Mouse (Mus musculus): ENCODE data around the gene Gm281. TPM values are rescaled to one million over a fixed set of nuclear protein-coding genes. Genes with fewer than 3 reads are reported as not detected.

The Gm281 gene
- total and polyA plus RNA-seq, 2 experiments from 2014 or later = 0.11 TPM; not detected in 1

DNA sequence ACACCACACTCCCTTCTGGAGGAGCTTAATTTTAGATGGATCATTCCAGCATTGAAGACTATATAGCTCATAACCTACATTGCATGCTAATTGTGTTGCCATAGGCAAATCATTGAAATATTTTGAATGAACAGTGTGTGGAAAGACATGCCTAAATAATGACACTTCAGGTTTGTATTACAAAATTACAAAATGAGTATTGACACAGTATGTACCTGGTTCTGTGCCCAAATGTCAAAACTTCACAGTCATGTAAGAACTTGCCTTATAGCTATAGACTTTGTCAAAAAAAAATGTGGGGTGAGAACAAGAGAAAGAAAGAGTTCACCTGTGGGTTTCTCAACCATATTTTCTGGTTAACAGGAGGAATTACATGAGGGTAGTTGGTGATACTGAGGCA lies 52.9 kb downstream of the Gm281 start:
- no peak overlapping the region for H3K4me3 ChIP-seq (ENCODE audit: low read depth, low read length)
- no peak overlapping the region for H3K9ac ChIP-seq
- DNase-seq (no peak), ATAC-seq (no peak)
- no peaks in the 10 kb centered on the region for H3K36me3 ChIP-seq (ENCODE audit: insufficient read depth)
- no peaks in the 10 kb centered on the region for H3K4me1 ChIP-seq (ENCODE audit: insufficient read depth)
- no peak for TF ChIP-seq CTCF (IDR thresholded peaks at IDR 0.05; ENCODE audit: low read depth)
- H3K27ac ChIP-seq (ENCODE audit: low read depth, low read length) = no peak overlapping the region
- no peaks in the 10 kb centered on the region for H3K9me3 ChIP-seq (ENCODE audit: low read length)
- no peaks in the 10 kb centered on the region for H3K27me3 ChIP-seq (ENCODE audit: insufficient read depth, low read length)
- no peak overlapping the region for H3K4me2 ChIP-seq (ENCODE audit: low read depth)

DNA sequence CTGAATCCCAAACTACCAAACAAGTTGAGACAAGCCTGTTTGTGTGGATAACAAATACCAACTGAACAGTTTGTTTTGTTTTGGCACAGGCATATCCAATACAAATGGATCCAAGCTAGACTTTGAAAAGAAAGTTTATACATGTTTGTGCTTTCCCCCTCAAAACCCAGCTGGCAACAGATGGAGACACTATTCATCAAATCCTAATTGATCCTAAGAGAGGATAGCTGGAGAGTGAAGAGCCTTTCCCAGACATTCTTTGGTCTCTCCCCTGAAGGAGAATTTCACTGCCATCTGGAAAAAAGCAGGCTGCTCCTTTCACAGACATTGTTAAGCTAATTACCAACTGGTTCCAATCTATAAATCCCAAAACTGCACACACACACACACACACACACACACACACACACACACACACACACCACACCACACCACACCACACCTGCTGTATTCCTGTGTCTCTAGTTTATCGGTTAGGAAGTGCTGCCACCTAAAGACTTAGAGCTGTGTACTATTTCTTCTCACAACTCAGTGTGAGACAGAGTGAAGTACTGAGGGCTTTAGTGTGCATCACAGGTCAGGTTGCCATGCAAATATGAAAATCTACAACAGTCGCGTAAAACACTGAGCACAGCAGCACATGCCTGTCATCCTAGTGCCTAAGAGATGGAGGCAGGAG lies 101.3 kb downstream of the Gm281 start:
- TF ChIP-seq CTCF (IDR thresholded peaks at IDR 0.05; ENCODE audit: low read depth) = peak; percentile 51
- Histone ChIP-seq H3K4me3 (ENCODE audit: low read depth, low read length) (no peak overlapping the region), H3K4me2 (ENCODE audit: low read depth) (no peak overlapping the region), H3K9me3 (ENCODE audit: low read length) (no peaks in the 10 kb centered on the region), H3K4me1 (ENCODE audit: insufficient read depth) (no peaks in the 10 kb centered on the region), H3K9ac (no peak overlapping the region), H3K27ac (ENCODE audit: low read depth, low read length) (no peak overlapping the region), H3K27me3 (ENCODE audit: insufficient read depth, low read length) (no peaks in the 10 kb centered on the region), H3K36me3 (ENCODE audit: insufficient read depth) (no peaks in the 10 kb centered on the region)
- 72% methylated on average over 3 of the region's 3 CpGs for WGBS
- ATAC-seq (peak; percentile 84), DNase-seq (peak; percentile 60)

DNA sequence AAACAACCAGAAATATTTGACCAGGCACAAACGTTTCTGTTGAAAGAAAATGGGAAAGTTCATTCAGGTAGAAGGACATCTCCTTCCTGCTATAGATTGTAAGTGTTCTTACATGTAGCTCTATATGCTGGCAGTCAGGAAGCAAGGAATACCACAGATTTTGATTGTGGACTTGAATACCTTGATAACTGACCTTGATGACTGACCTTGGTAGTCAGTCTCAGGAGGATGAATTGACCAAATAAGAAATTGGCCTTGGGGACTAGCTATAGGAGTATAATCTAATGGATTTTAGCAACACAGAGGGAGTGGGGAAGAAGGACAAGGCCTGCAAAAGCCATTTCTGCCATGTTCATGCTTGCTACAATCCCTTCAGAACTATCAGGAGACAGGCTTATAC lies 123.8 kb downstream of the Gm281 start:
- no peak overlapping the region for H3K4me2 ChIP-seq (ENCODE audit: low read depth)
- H3K36me3 ChIP-seq (ENCODE audit: insufficient read depth) = no peaks in the 10 kb centered on the region
- TF ChIP-seq CTCF (IDR thresholded peaks at IDR 0.05; ENCODE audit: low read depth) = no peak

DNA sequence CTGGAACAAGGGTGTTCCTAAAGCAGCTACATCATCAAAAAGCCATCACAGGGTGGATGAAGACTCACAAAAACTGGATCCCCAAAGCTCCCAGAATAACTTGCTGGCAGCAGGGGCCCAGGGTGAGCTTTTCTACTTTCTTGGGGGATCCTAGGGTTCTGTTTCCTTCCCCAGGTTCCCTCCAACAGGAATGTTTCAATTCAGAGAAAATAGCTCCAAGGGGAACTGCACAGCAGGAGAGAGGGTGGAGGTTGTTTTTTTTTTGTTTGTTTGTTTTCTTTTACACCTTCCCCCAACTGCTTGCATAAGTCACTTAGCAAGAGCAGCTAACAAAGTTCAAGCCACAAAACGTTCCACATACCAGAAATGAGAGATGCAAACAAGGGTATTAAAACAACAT lies 124.3 kb downstream of the Gm281 start:
- WGBS = 35% methylated on average over 1 of the region's 1 CpGs

More for the DNA sequence above, 123.8 kb downstream of the Gm281 start:
- Histone ChIP-seq H3K4me3 (ENCODE audit: low read depth, low read length) (no peak overlapping the region), H3K27me3 (ENCODE audit: insufficient read depth, low read length) (no peaks in the 10 kb centered on the region), H3K4me1 (ENCODE audit: insufficient read depth) (no peaks in the 10 kb centered on the region), H3K27ac (ENCODE audit: low read depth, low read length) (no peak overlapping the region), H3K9me3 (ENCODE audit: low read length) (no peaks in the 10 kb centered on the region), H3K9ac (no peak overlapping the region)
- no peak for DNase-seq
- 63% methylated on average over 1 of the region's 1 CpGs for WGBS
- no peak for ATAC-seq

DNA sequence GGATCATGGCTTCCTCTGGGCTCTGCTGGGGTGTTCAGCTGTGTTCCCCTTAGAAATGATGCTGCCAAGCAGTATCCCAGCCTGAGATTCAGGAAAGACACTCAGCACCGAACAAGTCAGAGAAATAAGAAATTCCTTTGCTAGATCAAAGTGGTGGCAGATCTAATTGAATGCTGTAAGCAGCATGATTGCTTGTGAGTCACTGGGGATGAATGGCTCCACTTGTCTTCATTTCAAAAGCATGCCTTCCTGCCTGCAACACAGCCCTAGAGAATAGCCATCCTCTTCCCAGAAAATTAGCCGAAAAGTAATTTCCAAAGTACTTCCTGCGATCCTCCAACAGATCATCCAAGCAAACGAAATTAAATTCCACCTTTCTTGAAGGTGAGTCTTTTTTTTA lies 131.3 kb downstream of the Gm281 start:
- Histone ChIP-seq H3K27me3 (ENCODE audit: insufficient read depth, low read length) (no peaks in the 10 kb centered on the region), H3K27ac (ENCODE audit: low read depth, low read length) (no peak overlapping the region), H3K9me3 (ENCODE audit: low read length) (no peaks in the 10 kb centered on the region), H3K9ac (no peak overlapping the region), H3K36me3 (ENCODE audit: insufficient read depth) (no peaks in the 10 kb centered on the region), H3K4me2 (ENCODE audit: low read depth) (no peak overlapping the region), H3K4me1 (ENCODE audit: insufficient read depth) (no peaks in the 10 kb centered on the region), H3K4me3 (ENCODE audit: low read depth, low read length) (no peak overlapping the region)
- DNase-seq = no peak
- TF ChIP-seq CTCF (IDR thresholded peaks at IDR 0.05; ENCODE audit: low read depth) = no peak
- no peak for ATAC-seq
- WGBS = 67% methylated on average over 4 of the region's 4 CpGs

More for the DNA sequence above, 124.3 kb downstream of the Gm281 start:
- no peaks in the 10 kb centered on the region for H3K27me3 ChIP-seq (ENCODE audit: insufficient read depth, low read length)
- H3K9me3 ChIP-seq (ENCODE audit: low read length) = no peaks in the 10 kb centered on the region
- DNase-seq (no peak), ATAC-seq (no peak)
- H3K4me2 ChIP-seq (ENCODE audit: low read depth) = no peak overlapping the region
- H3K4me1 ChIP-seq (ENCODE audit: insufficient read depth) = no peaks in the 10 kb centered on the region
- no peak for TF ChIP-seq CTCF (IDR thresholded peaks at IDR 0.05; ENCODE audit: low read depth)
- no peaks in the 10 kb centered on the region for H3K36me3 ChIP-seq (ENCODE audit: insufficient read depth)
- no peak overlapping the region for H3K27ac ChIP-seq (ENCODE audit: low read depth, low read length)
- no peak overlapping the region for H3K9ac ChIP-seq
- no peak overlapping the region for H3K4me3 ChIP-seq (ENCODE audit: low read depth, low read length)

DNA sequence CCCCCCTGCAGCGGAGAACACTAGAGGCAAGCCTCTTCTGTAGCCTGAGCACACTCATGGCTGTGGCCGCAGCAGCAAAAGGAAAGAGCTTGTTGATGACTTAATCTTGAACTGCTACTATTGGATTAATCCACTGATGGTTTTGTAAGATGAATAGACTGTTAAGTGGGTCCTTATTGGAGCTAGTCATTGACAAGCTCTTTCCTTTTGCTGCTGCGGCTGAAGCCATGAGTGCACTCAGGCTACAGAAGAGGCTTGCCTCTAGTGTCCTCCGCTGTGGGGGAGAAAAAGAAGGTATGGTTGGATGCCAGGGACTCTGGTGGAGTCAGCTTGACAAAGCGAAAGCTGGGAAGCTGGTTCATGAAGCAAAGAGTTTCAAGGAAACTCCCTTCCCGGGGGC lies 135.9 kb downstream of the Gm281 start:
- Histone ChIP-seq H3K27ac (ENCODE audit: low read depth, low read length) (no peak overlapping the region), H3K27me3 (ENCODE audit: insufficient read depth, low read length) (no peaks in the 10 kb centered on the region), H3K36me3 (ENCODE audit: insufficient read depth) (no peaks in the 10 kb centered on the region), H3K4me2 (ENCODE audit: low read depth) (no peak overlapping the region), H3K9ac (no peak overlapping the region), H3K9me3 (ENCODE audit: low read length) (no peaks in the 10 kb centered on the region), H3K4me1 (ENCODE audit: insufficient read depth) (no peaks in the 10 kb centered on the region), H3K4me3 (ENCODE audit: low read depth, low read length) (no peak overlapping the region)
- no peak for ATAC-seq
- TF ChIP-seq CTCF (IDR thresholded peaks at IDR 0.05; ENCODE audit: low read depth) = no peak
- DNase-seq = no peak
- 71% methylated on average over 4 of the region's 6 CpGs for WGBS

DNA sequence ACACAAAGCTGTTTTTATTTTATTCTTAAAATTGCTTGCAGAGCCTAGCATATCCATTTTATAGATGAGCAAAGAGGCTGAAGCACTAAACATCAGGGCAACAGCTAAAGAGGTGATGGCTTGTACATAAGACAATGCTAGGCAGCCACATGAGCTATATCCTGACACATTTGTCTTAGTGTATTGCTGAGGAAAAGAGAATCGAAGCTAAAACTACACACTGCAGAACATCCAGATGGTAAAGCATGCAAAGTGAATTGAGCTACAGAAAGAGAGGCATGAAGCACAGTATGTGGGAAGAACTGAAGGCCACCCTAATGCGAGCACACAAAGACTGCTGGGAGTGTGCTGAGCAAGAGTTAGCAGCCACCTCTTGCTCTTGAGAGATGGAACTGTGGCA lies 143.1 kb downstream of the Gm281 start:
- DNase-seq (no peak), ATAC-seq (peak; percentile 34)
- Histone ChIP-seq H3K4me1 (ENCODE audit: insufficient read depth) (peaks cover 7% of the 10 kb centered on the region; the same call in 1 of the 2 replicates), H3K27ac (ENCODE audit: low read depth, low read length) (peak overlapping the region; percentile 40; the same call in 1 of the 2 replicates), H3K27me3 (ENCODE audit: insufficient read depth, low read length) (no peaks in the 10 kb centered on the region), H3K36me3 (ENCODE audit: insufficient read depth) (no peaks in the 10 kb centered on the region), H3K9ac (no peak overlapping the region), H3K4me2 (ENCODE audit: low read depth) (no peak overlapping the region), H3K9me3 (ENCODE audit: low read length) (no peaks in the 10 kb centered on the region), H3K4me3 (ENCODE audit: low read depth, low read length) (no peak overlapping the region)
- no peak for TF ChIP-seq CTCF (IDR thresholded peaks at IDR 0.05; ENCODE audit: low read depth)
- 50% methylated on average over 2 of the region's 2 CpGs for WGBS
